Mouse (Mus musculus): ENCODE measurements at regions not wholly inside any gene's neighbourhood (a gene's known extent, or its start where the extent isn't known, plus 50 kb on each side); places are given as distances from the start of the nearest gene placed in this dataset.

DNA sequence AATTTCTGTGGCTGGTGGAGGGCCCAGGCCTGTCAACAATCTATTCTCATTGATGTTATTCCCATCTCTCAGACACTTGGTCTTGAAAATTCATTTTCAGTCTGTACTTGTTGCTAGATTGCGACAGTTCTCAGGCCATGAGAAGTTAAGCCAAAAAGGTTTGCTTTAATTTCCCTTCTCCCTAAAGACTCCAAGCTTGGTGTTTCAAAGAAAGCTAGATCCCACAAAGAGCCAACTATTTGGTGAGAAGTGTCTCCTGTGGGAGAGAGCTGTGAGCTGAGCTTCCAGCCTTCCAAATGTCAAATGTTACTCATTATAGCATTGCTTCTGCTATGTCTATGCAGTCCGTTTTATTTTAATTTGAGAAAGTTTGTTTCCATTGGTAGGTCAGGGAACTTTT is 169.7 kb downstream of the Snx13 start:
- Histone ChIP-seq H3K4me1 (ENCODE audit: control insufficient read depth, insufficient read depth, low read length) (no peaks in the 10 kb centered on the region), H3K4me3 (ENCODE audit: insufficient read depth, low read length) (no peak overlapping the region), H3K27ac (ENCODE audit: insufficient read depth, low read length) (no peak overlapping the region)
- TF ChIP-seq CTCF (IDR thresholded peaks at IDR 0.05; ENCODE audit: extremely low read depth, insufficient read depth, low read length) (no peak), POLR2A (IDR thresholded peaks at IDR 0.05; ENCODE audit: extremely low read depth, insufficient read depth, low read length) (no peak)

GRCm38 (mm10) chr12:35209399-35209798 is 162.4 kb downstream of the Snx13 start:
- TF ChIP-seq CTCF (IDR thresholded peaks at IDR 0.05; ENCODE audit: extremely low read depth, insufficient read depth, low read length), result no peak
- TF ChIP-seq POLR2A (IDR thresholded peaks at IDR 0.05; ENCODE audit: extremely low read depth, insufficient read depth, low read length), result no peak
- no peak overlapping the region for H3K4me3 ChIP-seq (ENCODE audit: insufficient read depth, low read length)
- no peak overlapping the region for H3K27ac ChIP-seq (ENCODE audit: insufficient read depth, low read length)
- H3K4me1 ChIP-seq (ENCODE audit: control insufficient read depth, insufficient read depth, low read length), result no peaks in the 10 kb centered on the region

- Histone ChIP-seq H3K4me1 (ENCODE audit: control insufficient read depth, insufficient read depth, low read length) (no peaks in the 10 kb centered on the region), H3K4me3 (ENCODE audit: insufficient read depth, low read length) (no peak overlapping the region), H3K27ac (ENCODE audit: insufficient read depth, low read length) (no peak overlapping the region)
- TF ChIP-seq CTCF (IDR thresholded peaks at IDR 0.05; ENCODE audit: extremely low read depth, insufficient read depth, low read length), result no peak
- TF ChIP-seq POLR2A (IDR thresholded peaks at IDR 0.05; ENCODE audit: extremely low read depth, insufficient read depth, low read length), result no peak
Measured at GRCm38 (mm10) chr12:35207605-35208004, 160.6 kb downstream of the Snx13 start.

DNA sequence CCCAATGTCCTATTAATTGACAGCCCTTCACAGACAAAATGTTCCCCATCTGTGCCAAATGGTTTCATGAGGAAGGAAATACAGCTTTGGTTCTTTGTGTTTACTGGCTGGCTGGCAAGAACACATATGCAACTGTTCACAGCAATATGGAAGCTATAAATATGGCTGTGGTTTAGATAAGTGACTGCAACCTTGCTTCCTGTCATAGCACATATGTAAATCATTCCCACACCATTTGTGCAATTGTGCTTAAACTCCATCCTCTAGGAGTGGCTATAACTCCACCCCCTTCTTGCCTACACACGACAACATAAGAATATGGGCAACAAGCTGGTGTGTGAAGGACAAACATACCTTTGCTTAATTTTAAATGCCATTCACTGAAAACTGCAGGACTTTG is 156.4 kb downstream of the Snx13 start:
- H3K27ac ChIP-seq (ENCODE audit: insufficient read depth, low read length), result no peak overlapping the region
- TF ChIP-seq POLR2A (IDR thresholded peaks at IDR 0.05; ENCODE audit: extremely low read depth, insufficient read depth, low read length), result no peak
- TF ChIP-seq CTCF (IDR thresholded peaks at IDR 0.05; ENCODE audit: extremely low read depth, insufficient read depth, low read length), result no peak
- no peaks in the 10 kb centered on the region for H3K4me1 ChIP-seq (ENCODE audit: control insufficient read depth, insufficient read depth, low read length)
- no peak overlapping the region for H3K4me3 ChIP-seq (ENCODE audit: insufficient read depth, low read length)

- Histone ChIP-seq H3K27ac (ENCODE audit: insufficient read depth, low read length) (no peak overlapping the region), H3K4me1 (ENCODE audit: control insufficient read depth, insufficient read depth, low read length) (no peaks in the 10 kb centered on the region), H3K4me3 (ENCODE audit: insufficient read depth, low read length) (no peak overlapping the region)
- TF ChIP-seq POLR2A (IDR thresholded peaks at IDR 0.05; ENCODE audit: extremely low read depth, insufficient read depth, low read length), result no peak
- no peak for TF ChIP-seq CTCF (IDR thresholded peaks at IDR 0.05; ENCODE audit: extremely low read depth, insufficient read depth, low read length)
Measured at GRCm38 (mm10) chr12:35200110-35200509, 153.1 kb downstream of the Snx13 start.

All from cortical plate, adult 2 months (tissue).